Comparison of ENCODE assay signal across 16 mouse cellular contexts in genomic region chr16:11399386-11399785, GRCm38 (mm10).
"Had no signal": no experiment of that assay in that cellular context is flagged by ENCODE, and none has a peak within 500 bp of the region (broad histone marks: within the 10 kb centered on the region; RNA-seq: fewer than 3 reads in every experiment).

No protein-coding gene starts in this region.

- H3K27me3 ChIP-seq: liver, embryonic 13.5 days; liver, embryonic 15.5 days; lung, embryonic 15.5 days; megakaryocyte, embryonic 14.5 days; midbrain, embryonic 13.5 days; midbrain, embryonic 15.5 days; neural tube, embryonic 12.5 days had no signal

- DNase-seq: liver, embryonic 13.5 days; liver, postnatal 0 days; lung, adult 2 months; lung, postnatal 14 days; lung, postnatal 36 days; right cerebral cortex, postnatal 14 days; thymus, adult 2 months; thymus, postnatal 25 days; thymus, postnatal 4 days had no signal

- H3K4me1 ChIP-seq: liver, embryonic 13.5 days; liver, embryonic 15.5 days; lung, embryonic 15.5 days; midbrain, embryonic 13.5 days; midbrain, embryonic 15.5 days; neural tube, embryonic 12.5 days had no signal

- H3K27ac ChIP-seq: liver, embryonic 13.5 days; liver, embryonic 15.5 days; lung, embryonic 15.5 days; macrophage; midbrain, embryonic 13.5 days; midbrain, embryonic 15.5 days; neural tube, embryonic 12.5 days had no signal

- H3K36me3 ChIP-seq: liver, embryonic 13.5 days; midbrain, embryonic 15.5 days had no signal

- H3K4me3 ChIP-seq: liver, embryonic 13.5 days; liver, embryonic 15.5 days; lung, embryonic 15.5 days; megakaryocyte, embryonic 14.5 days; midbrain, embryonic 13.5 days; midbrain, embryonic 15.5 days; neural tube, embryonic 12.5 days had no signal
